Mouse (Mus musculus): ENCODE measurements at regions not wholly inside any gene's neighbourhood (a gene's known extent, or its start where the extent isn't known, plus 50 kb on each side); places are given as distances from the start of the nearest gene placed in this dataset.

- TF ChIP-seq CTCF (conservative IDR thresholded peaks at IDR 0.05; ENCODE audit: insufficient read depth, insufficient read length, low read depth, low read length) (no peak), POLR2A (IDR thresholded peaks at IDR 0.05; ENCODE audit: low read depth, low read length) (no peak)
Measured at GRCm38 (mm10) chr6:51178799-51179398, 253.6 kb upstream of the Nfe2l3 start.

Measured in kidney, adult 2 months (tissue).